Mouse (Mus musculus) thymus, postnatal 36 days (tissue): ENCODE measurements around the gene Trim38.

Experiments
- DNase-seq, 2 experiments: peaks; one replicate each; pipeline ENCODE4 v3.0.0; 2022; ENCODE audit warnings: mixed read lengths in 2 of 2

Gene Trim38

GRCm38 (mm10) chr13:23839308-23839707 lies 69.6 kb downstream of the Trim38 start, which contains the start of gene Slc17a3:
Gene Slc17a3 (plus strand): TSS chr13:23839434.
- DNase-seq, result no peak
